Mouse (Mus musculus) lung, embryonic 16.5 days (tissue): ENCODE results near the gene Scaper. TPM values are rescaled to one million over a fixed set of nuclear protein-coding genes. Genes with fewer than 3 reads are reported as not detected.

Experiments used
- ATAC-seq: fragments of 200-750 bp; cut with Nextera tagmentation; 2 replicates; pipeline ENCODE4 v1.8.0; 2017; ENCODE audit warnings: low read depth, mild to moderate bottlenecking, moderate library complexity
- H3K27ac ChIP-seq: fragments of 300-500 bp; sonication (generic); 2 replicates; pipeline ENCODE4 v1.5.1; 2014; ENCODE audit warnings: mild to moderate bottlenecking, control low read depth, low read length
- H3K27me3 ChIP-seq: fragments of 300-500 bp; sonication (generic); 2 replicates; pipeline ENCODE4 v1.6.1; 2014; ENCODE audit warnings: low read depth, low read length, mixed read lengths; ENCODE audit not compliant: control insufficient read depth, insufficient read depth
- H3K36me3 ChIP-seq: fragments of 300-500 bp; sonication (generic); 2 replicates; pipeline ENCODE4 v1.6.1; 2014; ENCODE audit warnings: low read length; ENCODE audit not compliant: control insufficient read depth, insufficient read depth
- H3K4me1 ChIP-seq: fragments of 300-500 bp; sonication (generic); replicated peaks from 2 replicates; pipeline ENCODE4 v1.6.1; 2014; ENCODE audit warnings: low read length, mixed read lengths; ENCODE audit not compliant: control insufficient read depth, insufficient read depth
- H3K4me2 ChIP-seq: fragments of 300-500 bp; sonication (generic); 2 replicates; pipeline ENCODE4 v1.6.1; 2014; ENCODE audit warnings: low read depth, low read length, control low read depth
- H3K4me3 ChIP-seq: fragments of 300-500 bp; sonication (generic); 2 replicates; pipeline ENCODE4 v1.5.1; 2014; ENCODE audit warnings: mild to moderate bottlenecking, low read length, control low read depth
- H3K9ac ChIP-seq: fragments of 300-500 bp; sonication (generic); 2 replicates; pipeline ENCODE4 v1.6.1; 2014; ENCODE audit warnings: low read length, control low read depth
- H3K9me3 ChIP-seq: fragments of 300-500 bp; sonication (generic); 2 replicates; pipeline ENCODE4 v1.6.1; 2016; ENCODE audit warnings: low read length; ENCODE audit not compliant: control insufficient read depth
- WGBS: fragments of 180-500 bp; shearing (Covaris S2); extraction: QIAGEN DNeasy Blood & Tissue Kit; methylation state at CpG from one replicate; pipeline ENCODE4 v1.1.7; 2014; 5-methylcytosine and 5-hydroxymethylcytosine counted together
- polyA plus RNA-seq: library from polyadenylated mRNA; unstranded; fragments of >200 nt; fragmentation: Nextera tagmentation; extraction: Ambion mirVana; gene quantifications from 2 replicates; pipeline ENCODE4 v1.2.1, GENCODE M21; 2015

The Scaper gene
- polyA plus RNA-seq, 1 experiment from 2014 or later: 7.3 TPM

GRCm38 (mm10) chr9:55507922-55508321 is 430.0 kb downstream of the Scaper start:
- no peak for ATAC-seq
- 75% methylated on average over 3 of the region's 3 CpGs for WGBS

More at GRCm38 (mm10) chr9:55507922-55508321, 430.0 kb downstream of the Scaper start:
- Histone ChIP-seq H3K27me3 (no peaks in the 10 kb centered on the region), H3K9me3 (no peaks in the 10 kb centered on the region), H3K27ac (no peak overlapping the region), H3K4me2 (no peak overlapping the region), H3K4me3 (no peak overlapping the region), H3K9ac (no peak overlapping the region), H3K36me3 (no peaks in the 10 kb centered on the region), H3K4me1 (peaks cover 14% of the 10 kb centered on the region; the same call in 1 of the 2 replicates)

Other genes with a start within 250 kb of the Scaper start
- not detected in 2 replicates for gene 4930563M21Rik, start 72.4 kb upstream of the Scaper start, polyA plus RNA-seq
- 221 and 235 TPM in 2 replicates for gene Rcn2, start 103.7 kb upstream of the Scaper start, polyA plus RNA-seq
- gene Pstpip1, start 151.8 kb upstream of the Scaper start, polyA plus RNA-seq: 2.6 and 4.0 TPM in 2 replicates
- gene Tspan3, start 227.4 kb upstream of the Scaper start, polyA plus RNA-seq: 406 and 422 TPM in 2 replicates